ENCODE assay signal across 8 mouse cellular contexts in genomic region chr6:127989624-127990212, GRCm38 (mm10).
DNase-seq lines count a peak whose midpoint lies in the region; ATAC-seq and TF ChIP-seq lines count a peak whose summit lies in the region.

No protein-coding gene starts in this region.

- no peak for TF ChIP-seq CTCF in small intestine, adult 2 months (IDR thresholded peaks at IDR 0.05; ENCODE audit: extremely low read depth, insufficient read length, insufficient replicate concordance, low read depth, low read length)

- ATAC-seq in hindbrain, embryonic 12.5 days (ENCODE audit: low FRiP score), result no peak
- peak; percentile 42 for ATAC-seq in forebrain, embryonic 15.5 days (replicated peaks)
- ATAC-seq in heart, embryonic 15.5 days (replicated peaks; ENCODE audit: insufficient number of reproducible peaks, insufficient read depth, low FRiP score, low read depth), result peak; percentile 91
- ATAC-seq in lung, embryonic 15.5 days (ENCODE audit: borderline replicate concordance, extremely low read depth, low FRiP score, low TSS enrichment), result peak; percentile 90

- H3K4me1 ChIP-seq in hindbrain, embryonic 10.5 days (replicated peaks), result peaks cover 65% of the 10 kb centered on the region
- peaks cover 19% of the 10 kb centered on the region; the same call in 1 of the 2 replicates for H3K4me1 ChIP-seq in hindbrain, embryonic 12.5 days
- H3K4me1 ChIP-seq in forebrain, embryonic 15.5 days, result peaks cover 10% of the 10 kb centered on the region
- peaks cover 94% of the 10 kb centered on the region for H3K4me1 ChIP-seq in heart, embryonic 15.5 days (replicated peaks)
- H3K4me1 ChIP-seq in lung, embryonic 15.5 days, result peaks cover 38% of the 10 kb centered on the region
- peaks cover 4% of the 10 kb centered on the region; the same call in 1 of the 2 replicates for H3K4me1 ChIP-seq in small intestine, adult 2 months (ENCODE audit: control insufficient read depth, insufficient read depth, insufficient read length, low read length)

- no peak overlapping the region for H3K4me3 ChIP-seq in hindbrain, embryonic 10.5 days
- no peak overlapping the region for H3K4me3 ChIP-seq in hindbrain, embryonic 12.5 days
- H3K4me3 ChIP-seq in forebrain, embryonic 15.5 days, result no peak overlapping the region
- peak overlapping the region; percentile 45 for H3K4me3 ChIP-seq in heart, embryonic 15.5 days
- no peak overlapping the region for H3K4me3 ChIP-seq in lung, embryonic 15.5 days
- no peak overlapping the region for H3K4me3 ChIP-seq in small intestine, adult 2 months (ENCODE audit: low read depth, low read length)

- WGBS in hindbrain, embryonic 10.5 days, result 72% methylated on average over 11 of the region's 11 CpGs
- WGBS in hindbrain, embryonic 12.5 days, result 68% methylated on average over 11 of the region's 11 CpGs
- 64% methylated on average over 11 of the region's 11 CpGs for WGBS in forebrain, embryonic 15.5 days
- 28% methylated on average over 11 of the region's 11 CpGs for WGBS in heart, embryonic 15.5 days
- 41% methylated on average over 11 of the region's 11 CpGs for WGBS in lung, embryonic 15.5 days
- 54% methylated on average over 11 of the region's 11 CpGs for WGBS in small intestine, adult 2 months

- H3K9me3 ChIP-seq in hindbrain, embryonic 10.5 days, result no peaks in the 10 kb centered on the region
- H3K9me3 ChIP-seq in hindbrain, embryonic 12.5 days (replicated peaks), result no peaks in the 10 kb centered on the region
- H3K9me3 ChIP-seq in forebrain, embryonic 15.5 days, result no peaks in the 10 kb centered on the region
- no peaks in the 10 kb centered on the region for H3K9me3 ChIP-seq in heart, embryonic 15.5 days (replicated peaks)
- no peaks in the 10 kb centered on the region for H3K9me3 ChIP-seq in lung, embryonic 15.5 days

- H3K27ac ChIP-seq in hindbrain, embryonic 10.5 days, result peak overlapping the region; percentile 62
- H3K27ac ChIP-seq in hindbrain, embryonic 12.5 days, result no peak overlapping the region
- H3K27ac ChIP-seq in forebrain, embryonic 15.5 days (replicated peaks), result no peak overlapping the region
- peak overlapping the region; percentile 97 for H3K27ac ChIP-seq in heart, embryonic 15.5 days
- H3K27ac ChIP-seq in lung, embryonic 15.5 days, result peak overlapping the region; percentile 79
- H3K27ac ChIP-seq in small intestine, adult 2 months (ENCODE audit: insufficient read depth, low read depth, low read length), result peak overlapping the region; percentile 6; the same call in 1 of the 2 replicates

- H3K4me2 ChIP-seq in hindbrain, embryonic 12.5 days (replicated peaks), result no peak overlapping the region
- no peak overlapping the region for H3K4me2 ChIP-seq in forebrain, embryonic 15.5 days (replicated peaks)
- H3K4me2 ChIP-seq in heart, embryonic 15.5 days, result peak overlapping the region; percentile 59
- no peak overlapping the region for H3K4me2 ChIP-seq in lung, embryonic 15.5 days

- DNase-seq in hindbrain, embryonic 10.5 days (ENCODE audit: low spot score), result no peak
- DNase-seq in kidney, postnatal 14 days, result peak; percentile 80
- DNase-seq in thymus, postnatal 36 days, result no peak

- H3K36me3 ChIP-seq in hindbrain, embryonic 10.5 days, result 0 out of 2 replicates have a peak, but pooled peaks cover 6% of the 10 kb centered on the region
- H3K36me3 ChIP-seq in hindbrain, embryonic 12.5 days, result no peaks in the 10 kb centered on the region
- H3K36me3 ChIP-seq in forebrain, embryonic 15.5 days, result no peaks in the 10 kb centered on the region
- H3K36me3 ChIP-seq in heart, embryonic 15.5 days, result no peaks in the 10 kb centered on the region
- H3K36me3 ChIP-seq in lung, embryonic 15.5 days, result no peaks in the 10 kb centered on the region
- no peaks in the 10 kb centered on the region for H3K36me3 ChIP-seq in small intestine, adult 2 months (ENCODE audit: control insufficient read depth, insufficient read depth, low read length)

- no peak for TF ChIP-seq POLR2A in small intestine, adult 2 months (IDR thresholded peaks at IDR 0.05; ENCODE audit: low read depth, low read length)

- H3K27me3 ChIP-seq in hindbrain, embryonic 10.5 days (ENCODE audit: insufficient read depth, poor library complexity, severe bottlenecking), result no peaks in the 10 kb centered on the region
- no peaks in the 10 kb centered on the region for H3K27me3 ChIP-seq in hindbrain, embryonic 12.5 days
- no peaks in the 10 kb centered on the region for H3K27me3 ChIP-seq in forebrain, embryonic 15.5 days
- no peaks in the 10 kb centered on the region for H3K27me3 ChIP-seq in heart, embryonic 15.5 days
- H3K27me3 ChIP-seq in lung, embryonic 15.5 days, result no peaks in the 10 kb centered on the region
- no peaks in the 10 kb centered on the region for H3K27me3 ChIP-seq in small intestine, adult 2 months (ENCODE audit: control insufficient read depth, insufficient read depth, low read length)

- no peak overlapping the region for H3K9ac ChIP-seq in hindbrain, embryonic 12.5 days
- H3K9ac ChIP-seq in forebrain, embryonic 15.5 days (replicated peaks), result no peak overlapping the region
- H3K9ac ChIP-seq in heart, embryonic 15.5 days, result peak overlapping the region; percentile 52
- no peak overlapping the region for H3K9ac ChIP-seq in lung, embryonic 15.5 days

Comparison
In these comparisons a context has a peak if more than half of its experiments do, and no peak if none do; other contexts are left out.
1. H3K27ac ChIP-seq: peak in hindbrain, embryonic 10.5 days (single experiment), heart, embryonic 15.5 days (single experiment), lung, embryonic 15.5 days (single experiment) and small intestine, adult 2 months (single experiment); none in hindbrain, embryonic 12.5 days (single experiment) and forebrain, embryonic 15.5 days (single experiment).